Mouse (Mus musculus): ENCODE data around the gene Mob1b. TPM values are rescaled to one million over a fixed set of nuclear protein-coding genes. Genes with fewer than 3 reads are reported as not detected.

The Mob1b gene
- polyA plus RNA-seq, 2 experiments: 11.3 to 11.6 TPM

DNA sequence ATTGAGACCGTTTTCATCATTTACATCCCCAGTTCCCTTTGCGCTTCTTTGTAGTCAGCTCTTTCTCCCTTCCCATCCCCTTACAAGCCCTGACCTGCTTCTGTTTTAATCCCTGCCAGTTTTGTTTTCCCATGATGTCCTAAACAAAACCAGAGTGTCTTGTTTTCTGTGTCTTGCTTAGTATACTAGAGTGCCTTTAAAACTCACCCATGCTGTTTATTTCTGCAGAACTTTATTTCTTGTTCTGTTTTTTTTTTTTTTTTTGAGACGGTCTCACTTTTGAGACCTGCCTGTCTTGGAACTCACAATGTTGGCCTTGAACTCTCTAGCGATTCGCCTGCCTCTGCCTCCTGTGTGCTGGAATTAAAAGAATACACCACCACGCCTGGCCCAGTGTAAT lies 44.9 kb downstream of the Mob1b start:
- Histone ChIP-seq H3K4me2 (replicated peaks; ENCODE audit: low read depth, low read length, severe bottlenecking) (peak overlapping the region; percentile 56), H3K9ac (ENCODE audit: low read depth, low read length, severe bottlenecking) (peak overlapping the region; percentile 82), H3K27me3 (ENCODE audit: control insufficient read depth, insufficient read depth, low read length) (no peaks in the 10 kb centered on the region), H3K4me3 (replicated peaks; ENCODE audit: low read length) (peak overlapping the region; percentile 74), H3K4me1 (ENCODE audit: control insufficient read depth, insufficient read depth, low read length) (peaks cover 11% of the 10 kb centered on the region), H3K36me3 (ENCODE audit: control insufficient read depth, insufficient read depth, low read length) (peaks cover 8% of the 10 kb centered on the region), H3K27ac (replicated peaks; ENCODE audit: low read depth, low read length) (peak overlapping the region; percentile 82), H3K9me3 (ENCODE audit: control insufficient read depth, low read length) (no peaks in the 10 kb centered on the region)
- DNase-seq (ENCODE audit: low spot score): no peak
- no peak for ATAC-seq (ENCODE audit: low FRiP score, low read depth)
- 12% methylated on average over 6 of the region's 6 CpGs for WGBS
- no peak for TF ChIP-seq POLR2A (IDR thresholded peaks at IDR 0.05; ENCODE audit: borderline replicate concordance, extremely low read depth, insufficient read depth, insufficient read length)

DNA sequence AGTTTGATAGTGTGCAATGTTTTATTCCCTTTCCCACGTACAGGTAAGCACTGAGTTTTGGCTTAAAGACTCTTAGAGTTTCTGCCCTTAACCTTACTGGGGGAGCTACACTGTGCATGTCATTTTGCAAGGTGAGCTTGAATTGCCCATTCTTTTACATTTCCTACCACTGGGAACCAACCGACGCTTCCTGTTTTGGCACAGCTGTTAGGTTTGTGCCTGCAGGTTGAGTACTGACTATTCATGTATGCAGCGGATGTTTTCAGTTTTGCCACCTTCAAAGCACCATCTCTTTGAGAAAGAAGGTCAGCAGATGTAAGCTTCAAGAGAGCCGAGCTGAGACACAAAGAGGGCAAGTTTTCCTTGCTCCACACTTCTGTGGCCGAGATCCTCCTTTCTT lies 45.5 kb downstream of the Mob1b start:
- Histone ChIP-seq H3K4me3 (replicated peaks; ENCODE audit: low read length) (peak overlapping the region; percentile 74), H3K27me3 (ENCODE audit: control insufficient read depth, insufficient read depth, low read length) (no peaks in the 10 kb centered on the region), H3K36me3 (ENCODE audit: control insufficient read depth, insufficient read depth, low read length) (peaks cover 8% of the 10 kb centered on the region), H3K4me2 (replicated peaks; ENCODE audit: low read depth, low read length, severe bottlenecking) (peak overlapping the region; percentile 56), H3K9me3 (ENCODE audit: control insufficient read depth, low read length) (no peaks in the 10 kb centered on the region), H3K9ac (ENCODE audit: low read depth, low read length, severe bottlenecking) (no peak overlapping the region), H3K4me1 (ENCODE audit: control insufficient read depth, insufficient read depth, low read length) (peaks cover 11% of the 10 kb centered on the region), H3K27ac (replicated peaks; ENCODE audit: low read depth, low read length) (no peak overlapping the region)
- WGBS: 51% methylated on average over 6 of the region's 6 CpGs
- TF ChIP-seq POLR2A (IDR thresholded peaks at IDR 0.05; ENCODE audit: borderline replicate concordance, extremely low read depth, insufficient read depth, insufficient read length): no peak
- DNase-seq (ENCODE audit: low spot score) (no peak), ATAC-seq (ENCODE audit: low FRiP score, low read depth) (no peak)

DNA sequence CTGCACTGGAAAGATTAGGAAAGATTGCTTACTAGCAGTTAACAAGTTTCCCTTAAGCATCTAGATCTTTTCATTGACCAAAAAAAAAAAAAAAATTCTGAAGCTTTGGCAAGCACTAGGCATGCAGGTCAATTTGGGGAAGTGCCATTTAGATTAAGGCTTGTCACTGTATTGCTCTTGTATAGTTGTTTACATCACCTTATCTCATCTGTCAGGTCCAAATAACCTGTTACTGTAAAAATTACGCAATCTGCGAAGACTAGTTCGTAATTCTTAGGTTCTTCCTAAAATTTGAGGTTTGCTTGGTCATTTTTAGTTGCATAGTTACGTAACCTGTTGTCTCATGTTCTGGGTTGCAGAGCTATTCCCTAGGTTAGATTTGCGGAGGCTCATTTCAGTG lies 46.2 kb downstream of the Mob1b start:
- Histone ChIP-seq H3K9me3 (ENCODE audit: control insufficient read depth, low read length) (no peaks in the 10 kb centered on the region), H3K4me3 (replicated peaks; ENCODE audit: low read length) (no peak overlapping the region), H3K27ac (replicated peaks; ENCODE audit: low read depth, low read length) (no peak overlapping the region), H3K27me3 (ENCODE audit: control insufficient read depth, insufficient read depth, low read length) (no peaks in the 10 kb centered on the region), H3K4me1 (ENCODE audit: control insufficient read depth, insufficient read depth, low read length) (peaks cover 11% of the 10 kb centered on the region), H3K36me3 (ENCODE audit: control insufficient read depth, insufficient read depth, low read length) (peaks cover 11% of the 10 kb centered on the region), H3K4me2 (replicated peaks; ENCODE audit: low read depth, low read length, severe bottlenecking) (no peak overlapping the region), H3K9ac (ENCODE audit: low read depth, low read length, severe bottlenecking) (no peak overlapping the region)
- WGBS: 96% methylated on average over 5 of the region's 5 CpGs
- no peak for TF ChIP-seq POLR2A (IDR thresholded peaks at IDR 0.05; ENCODE audit: borderline replicate concordance, extremely low read depth, insufficient read depth, insufficient read length)
- DNase-seq (ENCODE audit: low spot score) (no peak), ATAC-seq (ENCODE audit: low FRiP score, low read depth) (no peak)

DNA sequence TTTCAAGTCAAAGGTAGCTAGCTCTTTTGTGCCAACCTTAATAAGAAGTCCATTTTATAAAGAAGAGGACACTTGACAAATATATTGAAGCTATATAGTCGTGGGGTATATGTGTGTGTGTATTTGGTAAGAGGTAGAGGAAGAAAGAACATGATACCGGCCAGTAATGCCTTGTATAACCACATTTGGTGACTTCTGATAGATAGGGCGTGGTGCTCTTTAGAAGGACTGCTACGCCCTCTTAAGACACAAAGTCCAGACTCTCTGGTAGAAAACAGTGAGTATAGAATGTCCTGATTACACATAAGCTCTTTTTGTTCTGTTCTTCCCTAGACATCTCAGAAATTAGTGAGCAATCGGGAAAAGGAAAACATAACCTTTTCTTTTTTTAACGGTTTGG lies 47.5 kb downstream of the Mob1b start:
- peaks cover 20% of the 10 kb centered on the region for H3K36me3 ChIP-seq (ENCODE audit: control insufficient read depth, insufficient read depth, low read length)
- no peaks in the 10 kb centered on the region for H3K27me3 ChIP-seq (ENCODE audit: control insufficient read depth, insufficient read depth, low read length)
- no peak overlapping the region for H3K27ac ChIP-seq (replicated peaks; ENCODE audit: low read depth, low read length)
- H3K4me3 ChIP-seq (replicated peaks; ENCODE audit: low read length): no peak overlapping the region
- DNase-seq (ENCODE audit: low spot score): no peak
- ATAC-seq (ENCODE audit: low FRiP score, low read depth): no peak
- peaks cover 11% of the 10 kb centered on the region for H3K4me1 ChIP-seq (ENCODE audit: control insufficient read depth, insufficient read depth, low read length)
- H3K4me2 ChIP-seq (replicated peaks; ENCODE audit: low read depth, low read length, severe bottlenecking): no peak overlapping the region
- no peak overlapping the region for H3K9ac ChIP-seq (ENCODE audit: low read depth, low read length, severe bottlenecking)
- no peaks in the 10 kb centered on the region for H3K9me3 ChIP-seq (ENCODE audit: control insufficient read depth, low read length)
- WGBS: 91% methylated on average over 6 of the region's 6 CpGs
- TF ChIP-seq POLR2A (IDR thresholded peaks at IDR 0.05; ENCODE audit: borderline replicate concordance, extremely low read depth, insufficient read depth, insufficient read length): no peak

DNA sequence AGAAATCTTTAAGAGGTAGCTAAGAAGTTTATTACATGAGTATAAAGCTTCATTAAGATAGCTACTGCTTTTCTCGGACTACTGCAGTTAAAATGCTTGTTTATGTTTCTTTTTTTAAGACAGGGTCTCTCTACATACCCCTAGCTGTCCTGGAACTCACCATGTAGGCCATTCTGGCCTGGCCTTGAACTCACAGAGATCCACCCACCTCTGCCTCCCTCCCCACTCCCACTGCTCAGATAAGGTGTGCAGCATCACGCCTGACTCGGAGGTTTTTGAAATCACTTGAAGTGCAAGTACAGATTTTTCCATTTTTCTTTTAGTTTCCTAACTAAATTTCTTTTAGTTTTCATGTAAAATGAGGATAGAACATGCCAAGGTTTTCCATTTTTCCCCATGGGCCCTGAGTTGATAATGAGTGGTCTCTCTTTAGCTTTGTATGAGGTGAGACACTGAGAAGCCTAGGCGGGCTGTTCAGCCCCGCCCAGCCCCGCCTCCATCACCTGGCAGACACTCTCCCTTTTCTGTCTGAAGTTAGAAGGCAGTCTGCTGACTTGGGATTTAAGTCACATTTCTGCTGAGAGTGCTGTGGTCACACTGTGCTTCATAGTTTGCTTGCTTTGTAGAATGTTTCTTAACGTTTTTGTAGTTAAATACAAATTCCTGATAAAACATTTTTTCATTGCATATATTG lies 61.6 kb downstream of the Mob1b start:
- WGBS: 72% methylated on average over 7 of the region's 7 CpGs
- H3K4me3 ChIP-seq (replicated peaks; ENCODE audit: low read length): no peak overlapping the region
- no peaks in the 10 kb centered on the region for H3K27me3 ChIP-seq (ENCODE audit: control insufficient read depth, insufficient read depth, low read length)
- no peak for TF ChIP-seq POLR2A (IDR thresholded peaks at IDR 0.05; ENCODE audit: borderline replicate concordance, extremely low read depth, insufficient read depth, insufficient read length)
- no peak overlapping the region for H3K9ac ChIP-seq (ENCODE audit: low read depth, low read length, severe bottlenecking)
- H3K27ac ChIP-seq (replicated peaks; ENCODE audit: low read depth, low read length): no peak overlapping the region
- ATAC-seq (ENCODE audit: low FRiP score, low read depth): no peak
- H3K4me2 ChIP-seq (replicated peaks; ENCODE audit: low read depth, low read length, severe bottlenecking): no peak overlapping the region
- H3K36me3 ChIP-seq (ENCODE audit: control insufficient read depth, insufficient read depth, low read length): peaks cover 46% of the 10 kb centered on the region
- no peaks in the 10 kb centered on the region for H3K9me3 ChIP-seq (ENCODE audit: control insufficient read depth, low read length)
- DNase-seq (ENCODE audit: low spot score): no peak
- H3K4me1 ChIP-seq (ENCODE audit: control insufficient read depth, insufficient read depth, low read length): no peaks in the 10 kb centered on the region
